Mouse (Mus musculus) cerebellum, adult 2 months (tissue): ENCODE measurements around the gene Ibsp. TPM values are rescaled to one million over a fixed set of nuclear protein-coding genes. Genes with fewer than 3 reads are reported as not detected.
A peak's percentile ranks its signal among the peaks of the same experiment; 100 is the strongest.

Source experiments
- DNase-seq, 2 experiments: peaks; one replicate each; pipeline ENCODE4 v3.0.0; 2021
- H3K27ac ChIP-seq: fragments of 200-500 bp; 2 replicates; pipeline ENCODE4 v1.5.1; 2012; ENCODE audit warnings: low read length, control low read depth, inconsistent platforms; ENCODE audit not compliant: insufficient read depth
- H3K27me3 ChIP-seq: fragments of 200-500 bp; 2 replicates; pipeline ENCODE4 v1.6.1; 2012; ENCODE audit warnings: inconsistent platforms, mild to moderate bottlenecking, low read length, moderate library complexity; ENCODE audit not compliant: control insufficient read depth, insufficient read depth
- H3K4me1 ChIP-seq: fragments of 200-500 bp; 2 replicates; pipeline ENCODE4 v1.6.1; 2011; ENCODE audit warnings: low read length; ENCODE audit not compliant: control insufficient read depth, insufficient read depth
- H3K4me3 ChIP-seq: fragments of 200-500 bp; replicated peaks from 2 replicates; pipeline ENCODE3; 2011; ENCODE audit warnings: mild to moderate bottlenecking, low read depth, low read length, control low read depth; ENCODE audit not compliant: insufficient read depth
- CTCF ChIP-seq: fragments of 200-500 bp; IDR thresholded peaks from 2 replicates; pipeline ENCODE4 v1.5.1; 2011; ENCODE audit warnings: low read depth, mild to moderate bottlenecking, control low read depth, low read length, moderate library complexity, borderline replicate concordance; ENCODE audit not compliant: insufficient read depth
- POLR2A ChIP-seq: fragments of 200-500 bp; IDR thresholded peaks from 2 replicates; pipeline ENCODE4 v1.6.1; 2011; ENCODE audit warnings: low read length, control low read depth, borderline replicate concordance; ENCODE audit not compliant: insufficient read depth
- WGBS: fragments of 180-500 bp; shearing (Covaris S2); methylation state at CpG from one replicate; pipeline ENCODE4 v1.1.7; 2018; 5-methylcytosine and 5-hydroxymethylcytosine counted together
- polyA plus RNA-seq: library from polyadenylated mRNA; depleted of rRNA; stranded (reverse); fragments of >200 nt; gene quantifications from 2 replicates; pipeline ENCODE4 v1.2.3, GENCODE M21; 2012; rRNA removed

Gene Ibsp
- polyA plus RNA-seq, 1 experiment = 0.20 TPM

DNA sequence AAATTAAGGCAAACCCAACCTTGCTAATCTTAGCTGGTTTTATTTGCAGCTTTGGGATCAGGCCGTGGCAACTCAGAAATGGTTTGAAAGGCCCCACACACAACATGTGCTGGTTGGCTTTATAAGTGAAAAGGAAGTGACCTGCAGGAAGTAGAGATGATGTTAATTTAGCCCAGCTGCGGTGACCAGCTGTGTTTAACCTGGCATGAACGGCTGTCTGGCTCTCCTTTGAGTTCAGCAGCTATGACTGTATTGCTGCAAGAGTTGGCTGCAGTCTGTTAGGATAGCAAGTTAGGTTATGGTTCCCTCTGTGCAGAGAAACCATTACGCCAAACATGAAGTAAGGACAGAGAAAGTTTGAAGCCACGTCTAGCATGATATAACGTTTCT is 46.3 kb downstream of the Ibsp start:
- no peak for DNase-seq
- 72% methylated on average over 6 of the region's 6 CpGs for WGBS
- H3K4me1 ChIP-seq = no peaks in the 10 kb centered on the region
- no peaks in the 10 kb centered on the region for H3K27me3 ChIP-seq
- no peak overlapping the region for H3K4me3 ChIP-seq
- TF ChIP-seq CTCF (no peak), POLR2A (no peak)
- H3K27ac ChIP-seq = no peak overlapping the region

DNA sequence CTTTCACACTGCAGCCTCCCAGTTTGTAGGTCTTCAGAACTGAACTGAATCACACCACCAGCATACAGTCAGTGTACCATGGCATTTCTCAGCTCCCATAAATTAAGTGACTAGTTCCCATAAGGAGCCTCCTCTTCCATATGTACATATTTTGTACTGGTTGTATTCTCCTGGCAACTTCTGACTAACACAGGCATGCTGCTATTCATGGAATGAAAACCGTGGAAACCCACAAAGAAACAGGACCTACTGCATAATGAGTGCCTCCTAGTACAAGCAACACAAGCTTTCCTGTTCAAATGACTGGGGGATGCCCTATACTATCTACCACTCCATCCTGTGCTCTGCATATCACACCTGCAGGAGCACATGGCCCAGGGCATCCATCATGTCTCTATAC is 52.1 kb downstream of the Ibsp start:
- no peak for DNase-seq
- no peaks in the 10 kb centered on the region for H3K27me3 ChIP-seq
- WGBS = 49% methylated on average over 1 of the region's 1 CpGs

DNA sequence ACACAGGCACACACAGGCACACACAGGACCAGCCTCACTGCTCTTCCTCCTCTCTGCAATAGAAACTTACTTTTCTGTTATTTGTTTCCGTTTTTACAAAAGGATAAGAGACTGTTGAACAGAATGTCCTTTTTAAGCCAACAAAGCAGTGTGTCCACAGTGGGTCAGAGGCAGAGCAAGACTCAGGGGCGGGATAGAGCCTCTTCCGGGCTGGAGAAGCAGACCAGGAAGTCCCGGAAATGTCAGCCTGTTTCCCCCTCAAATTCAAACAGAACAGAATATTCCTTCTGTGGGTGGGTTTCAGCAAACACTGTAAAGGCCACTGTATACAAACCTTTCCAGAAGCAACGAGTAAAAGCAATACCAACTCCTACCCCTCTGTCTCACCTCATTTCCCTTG is 52.9 kb downstream of the Ibsp start:
- WGBS = 68% methylated on average over 5 of the region's 5 CpGs
- Histone ChIP-seq H3K27me3 (no peaks in the 10 kb centered on the region), H3K27ac (no peak overlapping the region), H3K4me3 (no peak overlapping the region), H3K4me1 (no peaks in the 10 kb centered on the region)
- TF ChIP-seq CTCF = no peak
- DNase-seq = no peak

More for the DNA sequence above, 52.1 kb downstream of the Ibsp start:
- Histone ChIP-seq H3K27ac (no peak overlapping the region), H3K4me1 (no peaks in the 10 kb centered on the region), H3K4me3 (no peak overlapping the region)
- no peak for TF ChIP-seq POLR2A

DNA sequence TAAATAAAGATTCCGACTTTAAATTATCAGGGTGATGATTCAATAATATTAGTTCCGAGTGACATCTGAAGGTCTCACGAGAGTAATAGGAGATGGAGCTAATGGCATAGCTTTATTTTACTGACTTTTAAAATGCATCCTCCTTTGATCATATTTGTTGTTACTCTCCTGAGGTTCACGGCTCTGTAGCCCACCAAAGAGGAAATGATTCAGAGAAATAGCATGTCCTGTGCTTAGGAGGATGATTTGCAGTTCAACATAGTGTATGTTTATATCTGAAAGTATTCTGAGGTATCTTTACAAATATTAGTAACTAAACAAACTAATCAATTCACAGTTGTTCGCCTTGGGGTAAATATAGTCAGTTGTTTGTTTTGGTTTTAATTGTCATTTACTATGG is 58.6 kb downstream of the Ibsp start:
- no peak overlapping the region for H3K27ac ChIP-seq
- TF ChIP-seq POLR2A = no peak
- H3K27me3 ChIP-seq = no peaks in the 10 kb centered on the region
- H3K4me3 ChIP-seq = no peak overlapping the region
- WGBS = 90% methylated on average over 5 of the region's 5 CpGs
- DNase-seq = no peak
- H3K4me1 ChIP-seq = no peaks in the 10 kb centered on the region

DNA sequence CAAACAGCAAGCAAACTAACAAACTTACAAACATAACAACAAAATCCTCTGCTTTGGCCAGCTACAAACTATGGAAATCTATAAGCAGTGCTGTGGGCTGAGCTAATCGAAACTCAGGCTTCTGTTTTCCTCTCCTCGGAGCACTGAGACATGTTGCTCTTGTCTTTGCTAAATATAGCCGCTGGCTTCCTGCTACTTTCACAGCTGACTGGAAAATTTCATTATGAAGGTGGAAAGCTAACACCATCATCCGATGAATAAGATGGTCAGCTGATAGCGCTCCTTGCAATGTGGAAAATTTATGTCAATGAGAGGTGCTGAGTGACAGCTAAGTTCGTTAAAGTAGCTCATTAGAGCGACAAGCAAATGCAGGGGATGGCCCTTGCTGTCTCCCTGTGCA is 59.6 kb downstream of the Ibsp start:
- Histone ChIP-seq H3K27me3 (no peaks in the 10 kb centered on the region), H3K4me1 (no peaks in the 10 kb centered on the region), H3K4me3 (no peak overlapping the region), H3K27ac (no peak overlapping the region)
- TF ChIP-seq POLR2A = no peak
- no peak for TF ChIP-seq CTCF
- 37% methylated on average over 7 of the region's 7 CpGs for WGBS
- peak in 1 of 2 experiments; percentile 5 for DNase-seq

DNA sequence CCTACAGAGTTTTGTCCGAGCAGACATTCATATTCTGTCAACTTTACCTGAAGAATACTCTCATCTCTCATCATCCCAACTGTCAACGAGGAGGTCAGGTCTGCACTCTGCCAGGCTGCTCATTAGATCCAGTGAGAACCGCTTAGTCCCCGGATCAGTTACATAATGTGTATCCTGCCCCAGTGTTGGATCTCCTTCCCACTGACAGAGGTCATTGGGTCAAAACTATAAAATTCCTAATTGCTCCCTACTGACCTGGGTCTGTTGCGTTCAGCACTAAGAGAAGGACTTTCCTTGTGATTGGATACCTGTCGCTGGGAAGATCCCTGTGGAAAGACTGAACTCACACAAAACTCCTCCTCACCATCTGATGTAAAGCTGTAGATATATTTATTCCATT is 60.3 kb downstream of the Ibsp start:
- H3K27ac ChIP-seq = no peak overlapping the region
- H3K4me1 ChIP-seq = no peaks in the 10 kb centered on the region
- no peak overlapping the region for H3K4me3 ChIP-seq
- no peak for DNase-seq
- no peaks in the 10 kb centered on the region for H3K27me3 ChIP-seq
- 89% methylated on average over 6 of the region's 6 CpGs for WGBS
- TF ChIP-seq CTCF (no peak), POLR2A (no peak)

Other genes starting within 250 kb of the Ibsp start
- not detected in 2 replicates for gene Gm17660, start 221.6 kb upstream of the Ibsp start, polyA plus RNA-seq
- gene Sparcl1, start 185.4 kb upstream of the Ibsp start, polyA plus RNA-seq = 1,650 and 1,724 TPM in 2 replicates
- gene Dspp, start 128.5 kb upstream of the Ibsp start, polyA plus RNA-seq = 0.05 and 0.07 TPM in 2 replicates
- gene Dmp1, start 96.6 kb upstream of the Ibsp start, polyA plus RNA-seq = 6.1 and 8.2 TPM in 2 replicates
- gene Mepe, start 26.2 kb downstream of the Ibsp start, polyA plus RNA-seq = not detected in 2 replicates
- gene Spp1, start 135.9 kb downstream of the Ibsp start, polyA plus RNA-seq = 121 and 154 TPM in 2 replicates
- gene Pkd2, start 160.3 kb downstream of the Ibsp start, polyA plus RNA-seq = 34.8 and 37.1 TPM in 2 replicates
- 4.3 and 4.9 TPM in 2 replicates for gene BC005561, start 209.2 kb downstream of the Ibsp start, polyA plus RNA-seq